Mouse (Mus musculus) kidney, adult 2 months (tissue): ENCODE data around the gene Pik3r6.

Experiments
- CTCF ChIP-seq: fragments of 200-500 bp; conservative IDR thresholded peaks from 2 replicates; pipeline ENCODE4 v1.5.1; 2011; ENCODE audit warnings: low read depth, mild to moderate bottlenecking, control low read depth, low read length, moderate library complexity, mixed read lengths; ENCODE audit not compliant: insufficient read depth, insufficient read length
- POLR2A ChIP-seq: fragments of 200-500 bp; IDR thresholded peaks from one replicate; pipeline ENCODE4 v1.6.1; 2011; ENCODE audit warnings: low read depth, low read length, control low read depth

DNA sequence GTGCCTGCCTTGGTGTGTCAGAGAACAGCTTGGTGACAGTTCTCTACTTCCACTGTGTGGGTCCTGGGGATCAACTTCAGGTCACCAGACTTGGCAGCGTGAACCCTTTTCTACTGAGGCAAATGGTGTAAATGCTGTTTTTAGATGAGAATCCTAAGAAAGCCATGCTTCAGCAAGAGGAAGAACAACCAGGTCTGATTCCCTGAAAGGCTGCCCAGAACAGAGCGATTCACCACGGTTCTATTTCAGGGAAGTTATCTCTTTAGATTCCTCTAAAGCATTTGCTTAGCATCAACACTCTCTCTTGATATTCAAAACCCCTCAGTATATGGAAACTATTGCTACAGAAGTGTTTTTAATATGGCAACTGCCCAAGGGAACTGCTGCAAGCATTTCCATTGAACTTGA lies 24.2 kb upstream of the Pik3r6 start:
- TF ChIP-seq POLR2A (no peak), CTCF (no peak)
